Mouse (Mus musculus) megakaryocyte, embryonic 14.5 days (primary cell): ENCODE measurements around the gene Pipox.

ENCODE experiments used
- FLI1 ChIP-seq: IDR thresholded peaks from 2 replicates; pipeline ENCODE4 v1.6.1; 2012; ENCODE audit warnings: low read length, inconsistent platforms, mixed read lengths
- GATA1 ChIP-seq: IDR thresholded peaks from 3 replicates; pipeline ENCODE4 v1.6.1; 2012; ENCODE audit warnings: mixed read lengths, low read length, inconsistent platforms, borderline replicate concordance

DNA sequence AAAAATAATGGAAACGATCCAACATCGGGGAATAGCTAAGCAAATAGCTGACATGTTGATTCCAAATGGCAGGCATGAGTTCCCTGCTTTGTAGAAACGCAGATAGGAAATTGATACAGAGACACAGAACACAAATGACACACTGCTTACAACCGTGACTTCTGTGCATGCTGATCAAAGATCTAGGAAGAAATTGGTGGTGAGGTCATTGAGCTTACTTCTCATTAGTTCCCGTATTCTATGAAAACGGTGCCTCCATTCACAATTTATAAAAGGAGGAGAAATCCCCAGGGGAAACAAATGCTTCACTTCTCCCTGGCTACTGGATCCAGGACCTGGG lies 2.6 kb upstream of the Pipox start:
- no peak for TF ChIP-seq GATA1
- TF ChIP-seq FLI1, result no peak
